Mouse (Mus musculus): ENCODE data around the gene Olfr19. TPM values are rescaled to one million over a fixed set of nuclear protein-coding genes. Genes with fewer than 3 reads are reported as not detected.
"Not testable (repeated sequence)": the region's sequence is repeated elsewhere in the genome, so short reads cannot be mapped to it uniquely, and the experiment has no call there.

The Olfr19 gene
- not detected in 2 replicates for polyA plus RNA-seq (2014; fragmentation: Nextera tagmentation; extraction: Ambion mirVana)

DNA sequence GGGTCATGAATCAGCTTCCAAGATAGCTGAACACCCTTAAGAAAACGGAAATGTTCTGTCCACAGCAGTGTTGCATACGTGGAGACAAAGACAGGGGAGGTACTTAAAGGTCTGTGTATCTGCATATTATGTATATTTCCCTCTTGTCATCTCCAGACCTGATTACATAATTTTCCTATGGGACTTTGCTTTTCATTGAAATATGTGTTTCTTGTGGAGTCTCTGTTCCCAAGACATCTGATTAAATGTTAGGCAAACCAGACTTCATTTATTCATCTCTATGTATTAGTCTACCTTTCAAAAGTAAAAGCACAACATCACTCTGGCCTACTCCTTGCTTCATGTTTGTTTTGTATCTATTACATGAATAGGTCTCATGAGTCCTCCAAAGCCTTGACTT, at the start of gene Olfr19:
Gene Olfr19 (minus strand): TSS at position 101 of the 400 bp plus-strand sequence.
- no peaks in the 10 kb centered on the region for H3K9me3 ChIP-seq (ENCODE audit: control insufficient read depth, low read length)
- ATAC-seq (replicated peaks; ENCODE audit: low FRiP score): no peak

DNA sequence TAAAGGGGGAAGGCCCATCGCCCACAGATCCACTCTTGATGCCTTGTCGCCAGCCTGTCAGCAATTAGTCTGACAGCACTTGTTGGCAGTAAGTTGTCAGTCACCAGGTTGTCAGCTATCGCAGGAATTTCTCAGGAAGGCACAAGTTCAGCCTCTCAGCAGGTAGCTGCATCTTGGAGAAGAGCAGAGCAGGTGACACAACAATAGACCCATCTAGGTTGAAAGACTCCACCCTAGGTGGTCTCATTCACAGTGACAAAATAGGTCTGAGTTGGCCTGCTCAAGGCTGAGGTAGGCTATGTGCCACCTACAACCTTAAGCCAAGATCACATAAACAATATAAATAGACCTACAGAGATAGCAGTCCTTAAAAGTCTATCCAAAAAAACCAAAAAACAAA, 8.8 kb upstream of the Olfr19 start:
- no peaks in the 10 kb centered on the region for H3K36me3 ChIP-seq (ENCODE audit: control insufficient read depth, insufficient read depth, low read length)
- H3K9me3 ChIP-seq (ENCODE audit: control insufficient read depth, low read length): no peaks in the 10 kb centered on the region
- no peak for DNase-seq (ENCODE audit: low spot score)
- 63% methylated on average over 3 of the region's 3 CpGs for WGBS
- no peaks in the 10 kb centered on the region for H3K4me1 ChIP-seq (replicated peaks; ENCODE audit: control insufficient read depth, insufficient read depth, low read length)
- H3K4me2 ChIP-seq: no peak overlapping the region
- ATAC-seq (replicated peaks; ENCODE audit: low FRiP score): no peak
- H3K27me3 ChIP-seq (replicated peaks; ENCODE audit: control insufficient read depth, insufficient read depth, low read length): no peaks in the 10 kb centered on the region
- H3K4me3 ChIP-seq (ENCODE audit: low read depth, low read length): no peak overlapping the region
- no peak overlapping the region for H3K27ac ChIP-seq (ENCODE audit: low read depth, low read length)
- H3K9ac ChIP-seq (ENCODE audit: low read depth, low read length): no peak overlapping the region

More for the DNA sequence above, at the start of gene Olfr19:
- H3K4me2 ChIP-seq: no peak within 1 kb of the TSS
- no peak within 1 kb of the TSS for H3K27ac ChIP-seq (ENCODE audit: low read depth, low read length)
- no peak within 1 kb of the TSS for H3K4me3 ChIP-seq (ENCODE audit: low read depth, low read length)
- H3K36me3 ChIP-seq (ENCODE audit: control insufficient read depth, insufficient read depth, low read length): no peaks in the 10 kb centered on the region
- 59% methylated on average over 2 of the region's 2 CpGs for WGBS
- no peak within 1 kb of the TSS for H3K9ac ChIP-seq (ENCODE audit: low read depth, low read length)
- no peak for DNase-seq (ENCODE audit: low spot score)
- H3K27me3 ChIP-seq (replicated peaks; ENCODE audit: control insufficient read depth, insufficient read depth, low read length): no peaks in the 10 kb centered on the region
- no peaks in the 10 kb centered on the region for H3K4me1 ChIP-seq (replicated peaks; ENCODE audit: control insufficient read depth, insufficient read depth, low read length)

DNA sequence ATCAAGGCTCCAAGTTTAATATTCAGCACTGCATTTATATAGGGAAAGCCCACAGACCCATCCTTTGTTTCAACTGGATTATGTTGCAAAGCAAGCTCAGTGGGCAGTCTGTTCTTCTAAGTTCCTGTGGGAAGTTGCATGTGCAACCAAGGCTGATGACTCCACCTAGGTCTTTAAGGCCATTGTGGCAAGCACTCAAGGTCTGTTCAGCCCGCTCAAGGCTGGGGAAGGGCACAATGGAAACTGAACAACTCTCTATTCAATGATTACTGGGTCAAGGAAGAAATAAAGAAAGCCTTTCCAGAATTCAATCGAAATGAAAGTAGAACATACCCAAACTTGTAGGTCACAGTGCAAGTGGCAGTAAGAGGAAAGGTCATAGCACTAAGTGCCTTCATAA, 7.8 kb upstream of the Olfr19 start:
- H3K27me3 ChIP-seq (replicated peaks; ENCODE audit: control insufficient read depth, insufficient read depth, low read length): no peaks in the 10 kb centered on the region
- DNase-seq (ENCODE audit: low spot score) (no peak), ATAC-seq (replicated peaks; ENCODE audit: low FRiP score) (no peak)
- no peaks in the 10 kb centered on the region for H3K4me1 ChIP-seq (replicated peaks; ENCODE audit: control insufficient read depth, insufficient read depth, low read length)
- H3K9me3 ChIP-seq (ENCODE audit: control insufficient read depth, low read length): no peaks in the 10 kb centered on the region
- H3K9ac ChIP-seq (ENCODE audit: low read depth, low read length): no peak overlapping the region
- H3K4me2 ChIP-seq: no peak overlapping the region
- H3K27ac ChIP-seq (ENCODE audit: low read depth, low read length): no peak overlapping the region
- 71% methylated on average over 2 of the region's 2 CpGs for WGBS
- H3K36me3 ChIP-seq (ENCODE audit: control insufficient read depth, insufficient read depth, low read length): no peaks in the 10 kb centered on the region
- no peak overlapping the region for H3K4me3 ChIP-seq (ENCODE audit: low read depth, low read length)

DNA sequence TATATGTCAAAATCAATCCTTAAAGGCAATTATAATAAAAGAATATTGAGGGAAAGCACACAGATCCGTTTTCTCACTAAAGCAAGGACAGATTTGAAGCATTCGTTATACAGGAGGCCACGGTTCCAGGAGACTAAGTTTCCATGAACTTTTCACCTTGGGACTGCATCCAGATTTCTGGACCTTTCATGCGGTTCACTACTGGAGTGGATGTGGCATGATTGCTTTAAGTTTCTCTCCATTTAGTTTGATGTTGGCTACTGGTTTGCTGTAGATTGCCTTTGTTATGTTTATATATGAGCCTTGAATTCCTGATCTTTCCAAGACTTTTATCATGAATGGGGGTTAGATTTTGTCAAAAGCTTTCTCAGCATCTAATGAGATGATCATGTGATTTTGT, 11.2 kb downstream of the Olfr19 start:
- Histone ChIP-seq H3K4me3 (ENCODE audit: low read depth, low read length) (no peak overlapping the region), H3K9ac (ENCODE audit: low read depth, low read length) (no peak overlapping the region), H3K4me1 (replicated peaks; ENCODE audit: control insufficient read depth, insufficient read depth, low read length) (no peaks in the 10 kb centered on the region), H3K27me3 (replicated peaks; ENCODE audit: control insufficient read depth, insufficient read depth, low read length) (no peaks in the 10 kb centered on the region), H3K9me3 (ENCODE audit: control insufficient read depth, low read length) (no peaks in the 10 kb centered on the region), H3K4me2 (no peak overlapping the region), H3K27ac (ENCODE audit: low read depth, low read length) (no peak overlapping the region), H3K36me3 (ENCODE audit: control insufficient read depth, insufficient read depth, low read length) (no peaks in the 10 kb centered on the region)
- ATAC-seq (replicated peaks; ENCODE audit: low FRiP score) (no peak), DNase-seq (ENCODE audit: low spot score) (no peak)
- WGBS: 72% methylated on average over 4 of the region's 4 CpGs

DNA sequence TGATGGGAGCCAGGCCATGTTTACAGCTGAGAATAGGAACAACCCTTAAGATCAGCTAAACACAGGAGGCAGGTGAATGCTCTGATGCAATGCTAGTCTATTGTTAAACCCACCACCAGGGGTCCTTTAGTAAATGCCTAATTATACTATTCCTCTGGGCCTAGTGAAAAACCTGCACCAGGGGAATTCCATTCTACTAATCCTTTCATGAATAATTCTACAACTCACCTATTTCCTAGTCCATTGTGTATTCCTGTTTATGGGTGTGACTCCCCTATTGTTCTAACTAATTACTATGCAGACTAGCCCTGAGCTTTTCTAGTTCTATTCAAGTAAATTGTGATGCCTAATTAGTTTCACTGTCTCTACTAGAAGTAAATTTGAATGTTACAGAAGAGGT, 11.7 kb downstream of the Olfr19 start:
- not testable (repeated sequence) for H3K4me1 ChIP-seq (replicated peaks; ENCODE audit: control insufficient read depth, insufficient read depth, low read length); H3K27me3 ChIP-seq (replicated peaks; ENCODE audit: control insufficient read depth, insufficient read depth, low read length); H3K27ac ChIP-seq (ENCODE audit: low read depth, low read length); ATAC-seq (replicated peaks; ENCODE audit: low FRiP score); H3K9me3 ChIP-seq (ENCODE audit: control insufficient read depth, low read length); H3K4me3 ChIP-seq (ENCODE audit: low read depth, low read length); H3K36me3 ChIP-seq (ENCODE audit: control insufficient read depth, insufficient read depth, low read length); H3K9ac ChIP-seq (ENCODE audit: low read depth, low read length); H3K4me2 ChIP-seq; DNase-seq (ENCODE audit: low spot score)

DNA sequence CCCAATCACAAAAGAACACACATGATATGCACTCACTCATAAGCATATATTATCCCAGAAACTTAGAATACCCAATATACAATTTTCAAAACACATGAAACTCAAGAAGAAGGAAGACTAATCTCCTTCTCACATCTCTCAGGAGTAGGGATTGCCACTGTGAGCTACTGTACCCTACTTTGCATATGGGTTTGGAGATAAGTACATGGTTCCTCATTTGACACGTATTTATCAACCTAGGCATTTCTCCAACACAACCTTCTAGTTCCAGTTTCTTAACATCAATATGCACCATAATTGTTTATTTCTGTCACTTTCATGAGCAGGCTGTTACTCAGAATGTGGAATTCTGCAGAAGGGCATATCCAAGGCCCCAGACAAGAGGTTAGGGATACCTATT, 31.1 kb downstream of the Olfr19 start:
- Histone ChIP-seq H3K27ac (ENCODE audit: low read depth, low read length) (no peak overlapping the region), H3K4me1 (replicated peaks; ENCODE audit: control insufficient read depth, insufficient read depth, low read length) (no peaks in the 10 kb centered on the region), H3K9ac (ENCODE audit: low read depth, low read length) (no peak overlapping the region), H3K36me3 (ENCODE audit: control insufficient read depth, insufficient read depth, low read length) (no peaks in the 10 kb centered on the region), H3K4me2 (no peak overlapping the region), H3K4me3 (ENCODE audit: low read depth, low read length) (no peak overlapping the region), H3K27me3 (replicated peaks; ENCODE audit: control insufficient read depth, insufficient read depth, low read length) (no peaks in the 10 kb centered on the region), H3K9me3 (ENCODE audit: control insufficient read depth, low read length) (no peaks in the 10 kb centered on the region)
- no peak for ATAC-seq (replicated peaks; ENCODE audit: low FRiP score)
- WGBS: 56% methylated on average over 1 of the region's 1 CpGs
- no peak for DNase-seq (ENCODE audit: low spot score)

DNA sequence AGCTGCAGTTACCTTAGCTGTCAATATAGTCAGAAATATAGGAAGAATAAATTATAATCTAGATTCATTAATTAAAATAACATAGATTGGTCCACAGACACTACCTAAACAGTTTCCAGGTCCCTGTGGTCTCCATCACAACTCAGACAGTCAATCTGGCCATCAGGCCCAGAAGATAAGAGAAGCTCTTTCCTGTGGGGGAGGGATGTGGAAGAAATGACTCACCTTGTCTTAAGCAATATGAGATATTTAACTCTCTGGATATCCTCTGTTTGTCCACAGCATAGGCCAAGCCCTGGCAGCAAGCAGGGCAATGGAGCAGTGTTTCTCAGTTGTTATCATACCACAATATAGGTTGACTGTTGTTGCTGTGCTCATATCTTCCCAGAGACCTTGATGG, 42.5 kb downstream of the Olfr19 start:
- H3K9me3 ChIP-seq (ENCODE audit: control insufficient read depth, low read length): no peaks in the 10 kb centered on the region
- no peak for ATAC-seq (replicated peaks; ENCODE audit: low FRiP score)
- no peaks in the 10 kb centered on the region for H3K27me3 ChIP-seq (replicated peaks; ENCODE audit: control insufficient read depth, insufficient read depth, low read length)
- no peak overlapping the region for H3K4me3 ChIP-seq (ENCODE audit: low read depth, low read length)
- H3K4me1 ChIP-seq (replicated peaks; ENCODE audit: control insufficient read depth, insufficient read depth, low read length): no peaks in the 10 kb centered on the region
- no peak overlapping the region for H3K4me2 ChIP-seq
- no peak overlapping the region for H3K9ac ChIP-seq (ENCODE audit: low read depth, low read length)
- H3K36me3 ChIP-seq (ENCODE audit: control insufficient read depth, insufficient read depth, low read length): no peaks in the 10 kb centered on the region
- H3K27ac ChIP-seq (ENCODE audit: low read depth, low read length): no peak overlapping the region
- no peak for DNase-seq (ENCODE audit: low spot score)

Other genes with a start within 250 kb of the Olfr19 start
- 3.5 and 5.0 TPM in 2 replicates for gene Fgd4, start 75.9 kb downstream of the Olfr19 start, polyA plus RNA-seq (2014; fragmentation: Nextera tagmentation; extraction: Ambion mirVana)
- not detected in 2 replicates for gene Spag6l, start 153.1 kb upstream of the Olfr19 start, polyA plus RNA-seq (2014; fragmentation: Nextera tagmentation; extraction: Ambion mirVana)
- gene Igll1, start 187.6 kb upstream of the Olfr19 start, polyA plus RNA-seq (2014; fragmentation: Nextera tagmentation; extraction: Ambion mirVana): not detected in 2 replicates
- 55.0 and 56.7 TPM in 2 replicates for gene Top3b, start 194.3 kb upstream of the Olfr19 start, polyA plus RNA-seq (2014; fragmentation: Nextera tagmentation; extraction: Ambion mirVana)
- gene Vpreb1, start 194.4 kb upstream of the Olfr19 start, polyA plus RNA-seq (2014; fragmentation: Nextera tagmentation; extraction: Ambion mirVana): 0.61 and 0.93 TPM in 2 replicates
- gene Ppm1f, start 220.1 kb upstream of the Olfr19 start, polyA plus RNA-seq (2014; fragmentation: Nextera tagmentation; extraction: Ambion mirVana): 20.0 and 23.4 TPM in 2 replicates

All from liver, embryonic 11.5 days (tissue).